Mouse (Mus musculus): ENCODE measurements around the gene Mrps18a. TPM values are rescaled to one million over a fixed set of nuclear protein-coding genes. Genes with fewer than 3 reads are reported as not detected.

Mrps18a gene
- polyA plus RNA-seq, 1 experiment from 2014 or later: 122 TPM

DNA sequence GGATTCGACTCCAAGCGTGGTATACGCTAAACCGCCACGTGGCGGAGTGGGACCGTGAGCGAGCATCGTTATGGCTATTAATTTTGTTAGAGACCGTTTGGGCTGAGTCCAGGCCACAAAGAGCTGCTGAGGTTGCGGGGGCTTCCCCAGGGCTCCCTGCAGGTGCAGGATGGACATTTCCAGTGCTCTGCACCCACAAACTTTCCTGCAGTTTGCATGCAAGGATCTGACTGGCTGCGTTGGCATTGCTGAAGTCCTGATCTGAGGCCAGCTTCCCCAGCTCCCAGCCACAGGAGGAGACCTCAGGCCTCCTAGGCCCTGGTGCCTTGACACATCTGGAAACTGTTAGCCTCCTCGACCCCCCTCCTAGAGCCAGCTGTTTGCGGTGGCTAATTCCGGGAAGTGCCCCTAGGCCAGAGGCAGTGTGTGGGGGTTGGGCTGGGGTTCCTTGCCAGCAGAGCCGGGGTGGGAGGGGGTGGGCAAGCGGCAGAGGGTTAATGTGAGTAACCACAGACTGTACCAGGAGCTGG is 24.4 kb upstream of the Mrps18a start:
- no peak overlapping the region for H3K9ac ChIP-seq (ENCODE audit: low read depth, low read length)
- no peak for ATAC-seq (ENCODE audit: low FRiP score)

GRCm38 (mm10) chr17:46091351-46091750 is 19.4 kb upstream of the Mrps18a start:
- Histone ChIP-seq H3K9ac (ENCODE audit: low read depth, low read length) (no peak overlapping the region), H3K27ac (ENCODE audit: low read depth, low read length) (no peak overlapping the region), H3K36me3 (ENCODE audit: control insufficient read depth, insufficient read depth, low read length) (no peaks in the 10 kb centered on the region), H3K27me3 (ENCODE audit: control insufficient read depth, insufficient read depth, low read length) (0 out of 2 replicates have a peak, but pooled peaks cover 3% of the 10 kb centered on the region), H3K4me2 (replicated peaks; ENCODE audit: low read depth, low read length) (no peak overlapping the region), H3K4me3 (ENCODE audit: low read depth, low read length) (no peak overlapping the region), H3K4me1 (replicated peaks; ENCODE audit: control insufficient read depth, insufficient read depth, low read length) (no peaks in the 10 kb centered on the region), H3K9me3 (ENCODE audit: control insufficient read depth, low read length) (no peaks in the 10 kb centered on the region)
- ATAC-seq (ENCODE audit: low FRiP score) (no peak), DNase-seq (ENCODE audit: low spot score) (no peak)
- 71% methylated on average over 1 of the region's 1 CpGs for WGBS

More for the DNA sequence above, 24.4 kb upstream of the Mrps18a start:
- Histone ChIP-seq H3K27ac (ENCODE audit: low read depth, low read length) (no peak overlapping the region), H3K36me3 (ENCODE audit: control insufficient read depth, insufficient read depth, low read length) (no peaks in the 10 kb centered on the region), H3K4me1 (replicated peaks; ENCODE audit: control insufficient read depth, insufficient read depth, low read length) (no peaks in the 10 kb centered on the region), H3K4me3 (ENCODE audit: low read depth, low read length) (no peak overlapping the region), H3K9me3 (ENCODE audit: control insufficient read depth, low read length) (no peaks in the 10 kb centered on the region), H3K4me2 (replicated peaks; ENCODE audit: low read depth, low read length) (no peak overlapping the region), H3K27me3 (ENCODE audit: control insufficient read depth, insufficient read depth, low read length) (0 out of 2 replicates have a peak, but pooled peaks cover 3% of the 10 kb centered on the region)
- peak; percentile 52 for DNase-seq (ENCODE audit: low spot score)
- 50% methylated on average over 17 of the region's 17 CpGs for WGBS

DNA sequence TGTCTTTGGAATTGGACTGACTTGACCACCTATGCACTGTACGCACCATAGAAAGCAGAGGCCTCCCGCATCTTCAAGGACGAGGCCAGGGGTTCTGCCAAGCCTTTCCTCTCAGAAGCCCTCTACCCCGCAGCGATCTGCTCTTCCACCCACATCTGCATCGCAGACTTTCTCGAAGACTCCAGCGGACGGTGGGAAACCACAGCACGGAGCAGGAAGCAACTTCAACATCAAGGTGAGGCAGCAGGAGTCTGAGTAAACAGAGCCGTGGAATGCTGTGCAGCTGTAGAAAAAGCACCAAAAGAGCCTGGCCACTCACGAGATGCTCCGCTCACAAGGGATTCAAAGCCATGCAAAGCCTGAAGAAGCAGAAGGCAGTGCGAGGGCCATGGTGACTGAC is 18.9 kb upstream of the Mrps18a start:
- ATAC-seq (ENCODE audit: low FRiP score) (no peak), DNase-seq (ENCODE audit: low spot score) (no peak)
- Histone ChIP-seq H3K27me3 (ENCODE audit: control insufficient read depth, insufficient read depth, low read length) (0 out of 2 replicates have a peak, but pooled peaks cover 3% of the 10 kb centered on the region), H3K9ac (ENCODE audit: low read depth, low read length) (no peak overlapping the region), H3K27ac (ENCODE audit: low read depth, low read length) (no peak overlapping the region), H3K4me1 (replicated peaks; ENCODE audit: control insufficient read depth, insufficient read depth, low read length) (no peaks in the 10 kb centered on the region), H3K4me3 (ENCODE audit: low read depth, low read length) (no peak overlapping the region), H3K9me3 (ENCODE audit: control insufficient read depth, low read length) (no peaks in the 10 kb centered on the region), H3K4me2 (replicated peaks; ENCODE audit: low read depth, low read length) (no peak overlapping the region), H3K36me3 (ENCODE audit: control insufficient read depth, insufficient read depth, low read length) (no peaks in the 10 kb centered on the region)
- WGBS: 68% methylated on average over 14 of the region's 14 CpGs

DNA sequence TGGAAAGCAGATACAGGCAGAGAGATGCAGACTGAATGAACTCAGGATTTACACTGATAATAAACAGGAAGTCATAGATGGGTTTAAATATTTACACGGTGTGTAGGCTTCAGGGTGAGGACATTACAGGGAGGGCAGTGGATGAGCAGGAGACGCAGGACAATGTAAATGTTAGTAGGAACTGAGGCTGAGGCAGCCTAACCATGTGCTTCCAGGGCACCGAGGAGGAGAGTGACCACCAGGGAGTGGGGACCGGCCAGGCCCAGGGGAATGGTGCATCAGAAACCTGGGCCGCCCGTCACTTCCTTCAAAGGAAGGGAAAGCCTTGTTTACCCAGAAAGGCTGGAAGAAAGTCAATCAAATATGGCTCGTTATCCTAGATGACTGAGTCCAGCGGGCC is 12.3 kb upstream of the Mrps18a start:
- Histone ChIP-seq H3K9ac (ENCODE audit: low read depth, low read length) (no peak overlapping the region), H3K4me1 (replicated peaks; ENCODE audit: control insufficient read depth, insufficient read depth, low read length) (no peaks in the 10 kb centered on the region), H3K36me3 (ENCODE audit: control insufficient read depth, insufficient read depth, low read length) (no peaks in the 10 kb centered on the region), H3K27me3 (ENCODE audit: control insufficient read depth, insufficient read depth, low read length) (no peaks in the 10 kb centered on the region), H3K9me3 (ENCODE audit: control insufficient read depth, low read length) (no peaks in the 10 kb centered on the region), H3K27ac (ENCODE audit: low read depth, low read length) (no peak overlapping the region), H3K4me3 (ENCODE audit: low read depth, low read length) (no peak overlapping the region), H3K4me2 (replicated peaks; ENCODE audit: low read depth, low read length) (no peak overlapping the region)
- ATAC-seq (ENCODE audit: low FRiP score): no peak
- WGBS: 74% methylated on average over 8 of the region's 8 CpGs
- no peak for DNase-seq (ENCODE audit: low spot score)

DNA sequence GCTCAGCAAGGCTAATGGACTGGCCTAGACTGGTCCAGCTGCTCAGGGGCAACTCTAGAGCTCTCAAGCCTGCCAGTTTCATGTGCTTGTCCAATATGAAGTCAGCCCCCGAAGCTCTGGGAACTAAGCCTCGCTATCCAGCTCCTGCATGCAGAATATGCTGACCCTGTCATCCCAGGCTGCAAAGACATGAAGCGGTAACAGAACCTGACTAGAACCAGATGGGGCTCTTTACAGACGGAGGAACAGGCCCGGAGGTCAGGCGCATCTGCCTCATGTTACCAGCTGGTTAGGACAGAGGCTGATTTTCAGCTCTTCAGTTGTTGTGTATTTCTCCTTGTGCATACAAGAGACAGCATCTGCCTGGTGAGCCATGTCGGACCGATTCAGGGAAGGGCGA is 8.9 kb upstream of the Mrps18a start:
- no peaks in the 10 kb centered on the region for H3K9me3 ChIP-seq (ENCODE audit: control insufficient read depth, low read length)
- no peak overlapping the region for H3K4me3 ChIP-seq (ENCODE audit: low read depth, low read length)
- 68% methylated on average over 9 of the region's 9 CpGs for WGBS
- H3K4me2 ChIP-seq (replicated peaks; ENCODE audit: low read depth, low read length): no peak overlapping the region
- H3K27me3 ChIP-seq (ENCODE audit: control insufficient read depth, insufficient read depth, low read length): no peaks in the 10 kb centered on the region
- ATAC-seq (ENCODE audit: low FRiP score): no peak
- H3K9ac ChIP-seq (ENCODE audit: low read depth, low read length): no peak overlapping the region
- H3K36me3 ChIP-seq (ENCODE audit: control insufficient read depth, insufficient read depth, low read length): no peaks in the 10 kb centered on the region
- no peaks in the 10 kb centered on the region; the same call in 1 of the 2 replicates for H3K4me1 ChIP-seq (replicated peaks; ENCODE audit: control insufficient read depth, insufficient read depth, low read length)
- no peak for DNase-seq (ENCODE audit: low spot score)
- 0 out of 2 replicates have a peak overlapping the region, but pooled peaks have one; percentile 10 for H3K27ac ChIP-seq (ENCODE audit: low read depth, low read length)

DNA sequence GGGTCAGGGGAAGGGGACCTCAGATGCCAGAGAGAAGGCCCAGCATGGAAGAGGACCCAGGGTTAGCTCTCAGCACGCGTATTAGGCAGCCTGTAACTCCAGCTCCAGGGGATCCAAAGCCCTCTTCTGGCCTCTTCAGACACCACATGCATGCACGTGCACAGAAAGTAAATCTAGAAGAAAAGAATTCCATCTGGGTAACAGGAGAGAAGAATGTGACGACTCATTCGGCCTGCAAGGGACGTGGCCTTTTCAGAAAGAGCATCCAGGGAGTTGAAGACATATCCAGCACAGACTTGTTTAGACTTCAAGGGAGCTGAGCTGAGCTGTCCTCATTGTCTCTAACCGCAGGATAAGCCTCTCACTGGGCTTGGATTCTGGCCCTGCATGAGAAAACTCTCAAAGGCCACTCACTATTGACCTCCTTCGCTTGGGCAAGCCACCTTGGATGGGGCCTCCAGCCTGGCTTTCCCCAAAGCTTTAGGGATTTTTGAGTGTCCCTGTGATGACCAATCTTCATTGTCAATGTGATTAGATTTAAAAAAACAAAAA is 8.1 kb upstream of the Mrps18a start:
- WGBS: 54% methylated on average over 8 of the region's 8 CpGs
- no peak overlapping the region for H3K9ac ChIP-seq (ENCODE audit: low read depth, low read length)
- DNase-seq (ENCODE audit: low spot score) (no peak), ATAC-seq (ENCODE audit: low FRiP score) (no peak)
- no peaks in the 10 kb centered on the region for H3K9me3 ChIP-seq (ENCODE audit: control insufficient read depth, low read length)
- H3K27ac ChIP-seq (ENCODE audit: low read depth, low read length): no peak overlapping the region
- H3K4me3 ChIP-seq (ENCODE audit: low read depth, low read length): no peak overlapping the region
- no peaks in the 10 kb centered on the region; the same call in 1 of the 2 replicates for H3K4me1 ChIP-seq (replicated peaks; ENCODE audit: control insufficient read depth, insufficient read depth, low read length)
- H3K4me2 ChIP-seq (replicated peaks; ENCODE audit: low read depth, low read length): no peak overlapping the region
- H3K27me3 ChIP-seq (ENCODE audit: control insufficient read depth, insufficient read depth, low read length): no peaks in the 10 kb centered on the region
- H3K36me3 ChIP-seq (ENCODE audit: control insufficient read depth, insufficient read depth, low read length): no peaks in the 10 kb centered on the region

GRCm38 (mm10) chr17:46104487-46104886 is 6.3 kb upstream of the Mrps18a start:
- no peak overlapping the region for H3K4me2 ChIP-seq (replicated peaks; ENCODE audit: low read depth, low read length)
- no peak overlapping the region for H3K9ac ChIP-seq (ENCODE audit: low read depth, low read length)
- H3K27me3 ChIP-seq (ENCODE audit: control insufficient read depth, insufficient read depth, low read length): no peaks in the 10 kb centered on the region
- H3K27ac ChIP-seq (ENCODE audit: low read depth, low read length): no peak overlapping the region
- ATAC-seq (ENCODE audit: low FRiP score) (no peak), DNase-seq (ENCODE audit: low spot score) (peak; percentile 28)
- no peaks in the 10 kb centered on the region for H3K9me3 ChIP-seq (ENCODE audit: control insufficient read depth, low read length)
- no peaks in the 10 kb centered on the region for H3K36me3 ChIP-seq (ENCODE audit: control insufficient read depth, insufficient read depth, low read length)
- H3K4me1 ChIP-seq (replicated peaks; ENCODE audit: control insufficient read depth, insufficient read depth, low read length): no peaks in the 10 kb centered on the region; the same call in 1 of the 2 replicates
- WGBS: 41% methylated on average over 12 of the region's 12 CpGs
- H3K4me3 ChIP-seq (ENCODE audit: low read depth, low read length): no peak overlapping the region

GRCm38 (mm10) chr17:46108286-46108685 is 2.5 kb upstream of the Mrps18a start:
- 79% methylated on average over 4 of the region's 4 CpGs for WGBS
- Histone ChIP-seq H3K9me3 (ENCODE audit: control insufficient read depth, low read length) (no peaks in the 10 kb centered on the region), H3K4me1 (replicated peaks; ENCODE audit: control insufficient read depth, insufficient read depth, low read length) (no peaks in the 10 kb centered on the region; the same call in 1 of the 2 replicates), H3K36me3 (ENCODE audit: control insufficient read depth, insufficient read depth, low read length) (no peaks in the 10 kb centered on the region), H3K4me2 (replicated peaks; ENCODE audit: low read depth, low read length) (no peak overlapping the region), H3K4me3 (ENCODE audit: low read depth, low read length) (no peak overlapping the region), H3K27ac (ENCODE audit: low read depth, low read length) (no peak overlapping the region), H3K27me3 (ENCODE audit: control insufficient read depth, insufficient read depth, low read length) (no peaks in the 10 kb centered on the region), H3K9ac (ENCODE audit: low read depth, low read length) (no peak overlapping the region)
- DNase-seq (ENCODE audit: low spot score): no peak
- ATAC-seq (ENCODE audit: low FRiP score): no peak

DNA sequence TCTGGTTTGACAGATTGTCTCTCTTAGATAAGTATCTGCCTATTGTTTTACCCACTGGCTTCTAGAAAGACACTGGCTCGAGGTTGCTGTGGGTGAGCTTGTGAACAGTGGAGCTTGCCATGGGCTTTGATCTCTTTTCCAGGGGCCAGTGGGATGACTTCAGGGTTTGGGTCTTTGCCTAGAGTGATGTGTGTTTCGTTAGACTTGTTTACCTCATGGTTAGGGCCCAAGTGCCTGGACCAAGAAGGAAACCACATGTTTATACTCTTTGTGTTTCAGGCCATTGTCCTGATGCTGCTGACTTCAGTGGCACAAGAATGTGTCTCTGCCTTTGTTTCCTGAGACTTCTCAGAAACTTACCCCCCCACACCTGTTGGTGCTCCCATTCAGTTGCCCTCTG is 4.7 kb downstream of the Mrps18a start:
- DNase-seq (ENCODE audit: low spot score) (no peak), ATAC-seq (ENCODE audit: low FRiP score) (no peak)
- Histone ChIP-seq H3K9ac (ENCODE audit: low read depth, low read length) (no peak overlapping the region), H3K4me1 (replicated peaks; ENCODE audit: control insufficient read depth, insufficient read depth, low read length) (no peaks in the 10 kb centered on the region), H3K27me3 (ENCODE audit: control insufficient read depth, insufficient read depth, low read length) (no peaks in the 10 kb centered on the region), H3K4me3 (ENCODE audit: low read depth, low read length) (no peak overlapping the region), H3K4me2 (replicated peaks; ENCODE audit: low read depth, low read length) (no peak overlapping the region), H3K9me3 (ENCODE audit: control insufficient read depth, low read length) (no peaks in the 10 kb centered on the region), H3K27ac (ENCODE audit: low read depth, low read length) (no peak overlapping the region), H3K36me3 (ENCODE audit: control insufficient read depth, insufficient read depth, low read length) (no peaks in the 10 kb centered on the region)
- 56% methylated on average over 2 of the region's 2 CpGs for WGBS
